In the genomic region with DNA sequence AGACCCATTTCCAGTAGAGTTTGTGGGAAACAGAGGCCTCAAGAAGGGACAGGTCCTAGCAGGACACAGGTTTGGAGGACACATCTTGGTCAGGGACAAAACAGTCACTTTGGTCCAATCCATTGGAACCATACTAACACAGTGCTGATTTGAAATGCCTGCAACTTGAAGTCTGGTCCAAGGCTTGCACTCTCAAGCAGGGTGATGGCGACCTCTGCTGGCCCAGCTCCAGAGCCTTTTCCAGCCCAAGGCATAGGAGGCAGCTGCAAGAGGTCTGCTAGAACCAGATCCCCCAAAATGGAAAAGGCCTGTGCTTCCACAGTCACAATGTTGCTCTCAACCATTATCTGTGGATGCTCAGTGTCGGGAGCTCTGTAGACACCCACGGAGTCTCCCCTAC, we compare ENCODE assay signal across 9 mouse cellular contexts. TPM values are rescaled to one million over a fixed set of nuclear protein-coding genes. Genes with fewer than 3 reads are reported as not detected.
DNase-seq lines count a peak whose midpoint lies in the region; ATAC-seq and TF ChIP-seq lines count a peak whose summit lies in the region.
"Had no signal": no experiment of that assay in that cellular context is flagged by ENCODE, and none has a peak within 500 bp of the region (broad histone marks: within the 10 kb centered on the region; RNA-seq: fewer than 3 reads in every experiment).

No protein-coding gene starts in this region.

- no peaks in the 10 kb centered on the region for H3K4me1 ChIP-seq in ES-E14 (ENCODE audit: control insufficient read depth in 2 of 2, insufficient read depth in 2 of 2, low read length in 2 of 2, poor library complexity in 1 of 2)
- peaks cover 29% of the 10 kb centered on the region for H3K4me1 ChIP-seq in hindbrain, embryonic 14.5 days (replicated peaks; ENCODE audit: control insufficient read depth, insufficient read depth, low read length)

- in situ Hi-C loops in ES-E14 (cut with MboI; ENCODE audit: low sequenced_read_pairs in 2 of 2, unreplicated experiment in 2 of 2) = loop anchor here (5.0 to 10.0 kb wide), 2 partner anchors 92 to 95 kb away; no protein-coding TSS in a partner anchor

- H3K9ac ChIP-seq in ES-E14 (ENCODE audit: insufficient read depth, low read depth, low read length, poor library complexity, severe bottlenecking) = no peak overlapping the region
- 0 out of 2 replicates have a peak overlapping the region, but pooled peaks have one; percentile 20 for H3K9ac ChIP-seq in hindbrain, embryonic 14.5 days
- H3K9ac ChIP-seq: lung, embryonic 15.5 days had no signal

- H3K36me3 ChIP-seq in ES-E14 (ENCODE audit: control insufficient read depth, insufficient read depth, low read length, poor library complexity, severe bottlenecking) = no peaks in the 10 kb centered on the region
- no peaks in the 10 kb centered on the region for H3K36me3 ChIP-seq in hindbrain, embryonic 14.5 days (replicated peaks; ENCODE audit: control insufficient read depth, insufficient read depth)
- H3K36me3 ChIP-seq: lung, embryonic 15.5 days had no signal

- no peak overlapping the region for H3K4me2 ChIP-seq in hindbrain, embryonic 14.5 days (replicated peaks)
- H3K4me2 ChIP-seq: lung, embryonic 15.5 days had no signal

- 14% methylated on average over 3 of the region's 3 CpGs for WGBS in hindbrain, embryonic 14.5 days

- peak; percentile 95 for TF ChIP-seq CTCF in brain, embryonic 14.5 days (IDR thresholded peaks at IDR 0.05; ENCODE audit: borderline replicate concordance, extremely low read depth, insufficient read depth, insufficient read length)

- no peak overlapping the region for H3K27ac ChIP-seq in ES-E14 (ENCODE audit: insufficient read depth, low read depth, low read length, poor library complexity, severe bottlenecking)
- no peak overlapping the region for H3K27ac ChIP-seq in hindbrain, embryonic 14.5 days
- H3K27ac ChIP-seq: lung, embryonic 15.5 days had no signal

- H3K27me3 ChIP-seq in hindbrain, embryonic 14.5 days (ENCODE audit: control insufficient read depth, insufficient read depth, low read length) = no peaks in the 10 kb centered on the region
- H3K27me3 ChIP-seq: lung, embryonic 15.5 days had no signal

- ATAC-seq in hindbrain, embryonic 14.5 days (ENCODE audit: low FRiP score) = peak; percentile 61; the same call in 1 of the 2 replicates

- no peaks in the 10 kb centered on the region for H3K9me3 ChIP-seq in ES-E14 (ENCODE audit: control insufficient read depth, insufficient read depth, low read depth, low read length)
- no peaks in the 10 kb centered on the region for H3K9me3 ChIP-seq in hindbrain, embryonic 14.5 days (ENCODE audit: control insufficient read depth, low read length)
- H3K9me3 ChIP-seq: lung, embryonic 15.5 days had no signal

- no peak overlapping the region for H3K4me3 ChIP-seq in ES-E14 (ENCODE audit: insufficient read depth in 1 of 2, low read depth in 1 of 2, low read length in 2 of 2, poor library complexity in 1 of 2, severe bottlenecking in 1 of 2)
- H3K4me3 ChIP-seq in hindbrain, embryonic 14.5 days (replicated peaks; ENCODE audit: low read length) = no peak overlapping the region
- H3K4me3 ChIP-seq: erythroblast, embryonic 14.5 days; lung, embryonic 15.5 days had no signal

- DNase-seq in layer of hippocampus, adult 18-20 months (ENCODE audit: low spot score in 2 of 2) = peak; percentile 35 to 61
- DNase-seq in layer of hippocampus, adult 9-11 months = no peak
- peak; percentile 69 for DNase-seq in ES-E14 (ENCODE audit: low read depth, low spot score)
- DNase-seq in brain, embryonic 14.5 days (ENCODE audit: low read depth) = peak; percentile 93
- DNase-seq in hindbrain, embryonic 14.5 days (ENCODE audit: low spot score) = peak; percentile 83
- DNase-seq in lung, postnatal 36 days = peak; percentile 47
- peak; percentile 82 for DNase-seq in testis, postnatal 10 days (ENCODE audit: low spot score)

- no peak for TF ChIP-seq POLR2A in brain, embryonic 14.5 days (IDR thresholded peaks at IDR 0.05; ENCODE audit: borderline replicate concordance, extremely low read depth, insufficient read depth, insufficient read length, poor library complexity, severe bottlenecking)

TF ChIP-seq in ES-E14, 5 proteins besides CTCF, POLR2A, EP300 and RAD21:
- TF ChIP-seq ZC3H11A (IDR thresholded peaks at IDR 0.05; ENCODE audit: borderline replicate concordance, low read depth, low read length) (peak; percentile 79), CHD2 (IDR thresholded peaks at IDR 0.05; ENCODE audit: low read depth, low read length) (no peak)

RNA-seq across cellular contexts. Expression of a gene that starts 39.7 kb away (rescaled TPM):
- 10 to 100 TPM; 14.0 to 14.4 TPM for total RNA-seq in layer of hippocampus, adult 18-20 months (2021)
- total RNA-seq in ES-E14 (2012; rRNA removed) = 7.3 and 11.6 TPM in 2 replicates
- polyA plus RNA-seq in brain, embryonic 14.5 days (2012; rRNA removed) = 14.2 and 20.9 TPM in 2 replicates
- polyA plus RNA-seq in hindbrain, embryonic 14.5 days (2014; fragmentation: Nextera tagmentation; extraction: Ambion mirVana) = 26.2 and 27.1 TPM in 2 replicates
